Mouse (Mus musculus): ENCODE results near the gene Bcat1.

The Bcat1 gene

GRCm38 (mm10) chr6:145091998-145092397 lies 16.0 kb upstream of the Bcat1 start:
- DNase-seq, result no peak

GRCm38 (mm10) chr6:145090928-145091327 lies 14.9 kb upstream of the Bcat1 start:
- DNase-seq, result no peak

DNA sequence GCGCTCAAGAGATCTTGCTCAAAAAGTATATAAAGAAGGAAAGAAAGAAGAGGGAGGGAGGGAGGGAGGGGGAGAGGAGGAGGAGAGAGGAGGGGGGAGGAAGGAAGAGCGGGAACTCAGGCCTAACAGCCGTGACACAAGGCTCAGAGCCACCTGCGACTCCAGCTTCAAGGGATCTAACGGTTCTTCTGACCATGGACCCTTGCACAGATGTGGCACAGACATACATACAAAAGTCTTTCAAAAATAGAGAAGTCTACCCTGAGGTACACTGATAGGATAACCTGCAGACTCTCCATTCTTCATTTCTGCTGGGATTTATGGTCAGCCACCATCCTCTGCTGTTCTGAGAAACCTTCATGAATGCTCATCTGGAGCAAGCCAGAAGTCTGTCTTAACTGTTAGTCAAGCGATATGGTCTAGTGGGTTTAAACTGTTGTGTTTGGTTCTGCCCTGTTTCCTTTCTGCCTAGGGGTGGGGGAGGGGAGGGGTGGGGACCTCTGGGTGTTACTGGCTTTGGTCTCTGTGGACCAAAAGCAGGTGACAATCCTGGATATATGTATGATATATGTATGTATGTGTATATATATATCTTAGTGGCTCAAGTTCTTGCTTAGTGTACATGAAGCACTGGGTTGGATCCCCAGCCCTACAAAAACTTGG lies 14.3 kb upstream of the Bcat1 start:
- DNase-seq, result no peak

GRCm38 (mm10) chr6:145089373-145089772 lies 13.4 kb upstream of the Bcat1 start:
- DNase-seq, result no peak

GRCm38 (mm10) chr6:145088451-145089113 lies 12.6 kb upstream of the Bcat1 start:
- no peak for DNase-seq

DNA sequence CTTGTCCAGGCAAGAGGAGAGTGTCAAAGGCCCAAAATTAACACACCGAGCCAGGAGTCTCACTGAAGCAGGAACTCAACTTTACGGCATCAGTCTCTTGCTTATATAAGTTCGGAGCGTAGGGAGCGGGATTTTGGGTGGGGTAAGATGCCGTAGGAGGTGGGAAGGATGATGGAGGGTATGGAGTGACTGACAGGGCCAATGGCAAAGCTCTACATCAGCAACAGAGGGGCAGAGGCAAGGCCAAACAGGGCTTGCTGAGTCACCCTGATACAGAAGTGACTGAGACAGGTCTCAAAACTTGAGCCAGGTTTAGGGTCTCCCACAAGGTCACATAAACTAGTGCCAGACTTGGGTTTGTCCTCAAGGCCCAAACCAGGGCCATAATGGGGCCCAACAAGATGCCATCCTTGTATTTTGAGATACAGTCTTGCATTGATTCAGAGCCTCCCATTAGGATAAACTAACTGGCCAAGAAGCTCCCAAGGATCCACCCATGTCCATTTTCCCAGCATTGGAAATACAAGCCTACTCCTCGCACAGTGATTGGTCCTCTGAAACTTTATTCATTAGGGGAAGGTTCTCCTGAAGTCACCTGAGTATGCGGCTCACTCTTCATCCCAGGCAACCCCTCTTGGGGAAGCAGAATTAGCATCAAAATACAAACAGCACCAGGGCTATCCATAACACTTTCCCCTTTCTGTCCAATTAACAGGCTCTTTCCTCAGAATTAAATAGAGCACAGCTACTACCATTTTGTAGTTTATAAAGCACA lies 8.5 kb upstream of the Bcat1 start:
- DNase-seq, result no peak

- DNase-seq, result no peak
Observed at GRCm38 (mm10) chr6:145081721-145082120, 5.7 kb upstream of the Bcat1 start.

DNA sequence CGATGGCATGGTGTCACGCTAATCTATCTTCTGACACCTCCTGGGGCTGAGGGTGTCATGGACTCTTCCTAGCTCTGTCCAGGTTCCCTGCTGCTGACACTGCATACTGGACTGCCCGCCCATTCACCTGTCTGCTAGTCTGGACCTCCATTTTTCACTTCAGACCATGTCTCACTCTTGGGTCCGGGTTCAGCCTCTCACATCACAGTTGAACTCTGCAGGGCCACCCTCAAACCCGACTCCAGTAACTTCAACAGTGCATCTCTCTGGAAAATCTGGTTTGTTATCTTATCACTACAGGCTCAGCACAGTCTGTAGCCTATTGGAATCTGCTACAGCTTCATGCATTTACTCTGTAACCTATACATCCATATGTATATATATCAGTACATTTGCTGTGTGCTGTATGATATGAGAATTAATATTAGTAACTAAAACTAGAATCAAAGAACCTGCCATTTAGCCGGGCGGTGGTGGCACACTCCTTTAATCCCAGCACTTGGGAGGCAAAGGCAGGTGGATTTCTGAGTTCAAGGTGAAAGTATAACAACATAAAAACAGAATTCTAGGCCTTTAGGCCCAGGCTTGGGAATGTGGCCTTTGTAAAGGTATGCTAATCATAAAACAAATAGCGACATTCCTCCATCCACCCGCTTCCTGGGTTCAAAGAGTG lies 3.2 kb upstream of the Bcat1 start:
- DNase-seq, result no peak

GRCm38 (mm10) chr6:145076286-145076685 lies 302 bp upstream of the Bcat1 start:
- no peak for DNase-seq

GRCm38 (mm10) chr6:145075088-145075547 lies 866 bp downstream of the Bcat1 start:
- no peak for DNase-seq

- DNase-seq, result no peak
Observed at GRCm38 (mm10) chr6:145074461-145074860, 1.5 kb downstream of the Bcat1 start.

GRCm38 (mm10) chr6:145069921-145070320 lies 6.1 kb downstream of the Bcat1 start:
- no peak for DNase-seq

DNA sequence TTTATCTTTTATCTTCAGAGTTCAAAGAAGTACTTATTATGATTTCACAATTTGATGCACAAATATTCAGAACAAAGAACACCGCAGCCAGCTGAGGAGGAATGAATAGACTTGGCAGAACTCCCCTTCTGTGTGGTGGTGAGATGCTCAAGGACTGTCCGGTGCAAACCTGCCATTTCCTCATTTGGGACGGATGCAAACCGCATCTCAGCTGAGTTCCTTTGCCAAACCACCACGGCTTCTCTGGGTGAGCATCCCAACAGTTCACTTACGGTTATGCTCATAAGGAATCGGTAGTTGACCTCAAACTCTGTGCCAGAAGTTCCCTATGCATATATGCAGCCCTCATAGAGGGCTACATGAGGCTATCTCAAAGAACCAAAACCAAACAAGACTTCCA lies 6.6 kb downstream of the Bcat1 start:
- DNase-seq, result no peak

- DNase-seq, result no peak
Observed at GRCm38 (mm10) chr6:145067679-145068078, 8.3 kb downstream of the Bcat1 start.

GRCm38 (mm10) chr6:145066416-145066815 lies 9.6 kb downstream of the Bcat1 start:
- no peak for DNase-seq

- DNase-seq, result no peak
Observed at GRCm38 (mm10) chr6:145065301-145065845, 10.6 kb downstream of the Bcat1 start.

GRCm38 (mm10) chr6:145064104-145064503 lies 11.9 kb downstream of the Bcat1 start:
- DNase-seq, result no peak

- no peak for DNase-seq
Observed at GRCm38 (mm10) chr6:145063212-145063868, 12.6 kb downstream of the Bcat1 start.

- DNase-seq, result no peak
Observed at GRCm38 (mm10) chr6:145062763-145063162, 13.2 kb downstream of the Bcat1 start.

DNA sequence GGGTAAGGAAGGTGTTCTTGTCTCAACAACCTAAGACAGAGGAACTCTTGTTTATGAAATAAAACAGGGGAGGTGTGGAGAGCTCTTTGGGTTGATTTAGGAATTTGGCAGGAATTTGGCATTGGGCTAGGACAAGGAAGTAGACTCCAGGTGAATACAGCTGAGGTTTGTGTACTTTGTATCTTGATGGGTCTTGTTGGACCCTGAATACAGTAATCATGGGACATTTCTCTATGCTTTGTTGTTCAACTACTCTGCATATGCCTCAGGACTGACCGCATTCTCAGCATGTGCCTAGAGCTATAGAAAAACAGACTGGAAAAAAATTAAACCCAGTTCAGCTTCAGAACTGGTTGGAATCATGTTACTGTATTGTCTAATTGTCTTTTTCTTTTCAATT lies 14.6 kb downstream of the Bcat1 start:
- DNase-seq, result no peak

GRCm38 (mm10) chr6:145056102-145056501 lies 19.9 kb downstream of the Bcat1 start:
- DNase-seq, result no peak

DNA sequence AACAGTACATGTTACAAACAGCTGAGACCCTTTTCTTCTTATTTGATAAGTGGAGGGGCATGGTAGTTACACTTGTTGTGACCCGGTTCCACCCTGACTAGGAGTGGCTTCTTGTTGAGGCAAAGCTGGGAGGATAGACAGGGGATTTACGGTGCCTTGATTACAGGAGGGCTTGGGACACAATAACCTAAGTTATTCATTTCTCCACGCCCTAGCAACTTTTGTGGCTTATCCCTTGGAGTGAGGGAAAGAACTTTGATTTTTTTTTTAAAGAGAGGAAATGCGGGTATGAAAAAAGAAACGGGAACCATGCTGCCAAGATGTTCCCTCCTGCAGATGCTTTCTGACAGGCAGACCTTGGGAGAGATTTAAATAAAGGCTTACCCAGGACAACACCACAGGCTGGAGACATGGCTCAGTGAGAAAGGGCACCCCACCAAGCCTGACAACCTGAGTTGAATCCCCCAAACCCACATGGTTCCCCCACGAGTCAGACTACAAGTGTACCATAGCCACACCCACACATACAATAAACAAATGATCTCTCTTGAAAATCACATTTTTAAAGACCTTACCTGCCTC lies 20.6 kb downstream of the Bcat1 start:
- DNase-seq, result no peak

Measured in lung, postnatal 10 days (tissue).